Mouse (Mus musculus) myocyte (in vitro differentiated cells): ENCODE measurements around the gene Eed.

Experiments
- MAX ChIP-seq: IDR thresholded peaks from one replicate; pipeline ENCODE4 v1.6.1; 2011; ENCODE audit warnings: low read depth, mild to moderate bottlenecking, control low read depth
- MYOD1 ChIP-seq, 3 experiments: IDR thresholded peaks; one replicate each; pipeline ENCODE4 v1.6.1; 2011; ENCODE audit warnings: control low read depth in 2 of 3, low read depth in 2 of 3, mild to moderate bottlenecking in 2 of 3, moderate library complexity in 1 of 3; ENCODE audit not compliant: insufficient read length in 2 of 3, control insufficient read depth in 1 of 3
- POLR2A ChIP-seq: IDR thresholded peaks from one replicate; pipeline ENCODE4 v1.6.1; 2011; ENCODE audit warnings: low read depth, mild to moderate bottlenecking, control low read depth, moderate library complexity; ENCODE audit not compliant: insufficient read length
- REST ChIP-seq: IDR thresholded peaks from one replicate; pipeline ENCODE4 v1.6.1; 2011; ENCODE audit warnings: mild to moderate bottlenecking, control low read depth, moderate library complexity; ENCODE audit not compliant: insufficient read depth, insufficient read length
- TCF12 ChIP-seq: IDR thresholded peaks from one replicate; pipeline ENCODE4 v1.6.1; 2011; ENCODE audit warnings: mild to moderate bottlenecking, control low read depth; ENCODE audit not compliant: poor library complexity, insufficient read depth, severe bottlenecking
- USF1 ChIP-seq: IDR thresholded peaks from one replicate; pipeline ENCODE4 v1.6.1; 2011; ENCODE audit warnings: low read depth, mild to moderate bottlenecking, control low read depth, moderate library complexity

DNA sequence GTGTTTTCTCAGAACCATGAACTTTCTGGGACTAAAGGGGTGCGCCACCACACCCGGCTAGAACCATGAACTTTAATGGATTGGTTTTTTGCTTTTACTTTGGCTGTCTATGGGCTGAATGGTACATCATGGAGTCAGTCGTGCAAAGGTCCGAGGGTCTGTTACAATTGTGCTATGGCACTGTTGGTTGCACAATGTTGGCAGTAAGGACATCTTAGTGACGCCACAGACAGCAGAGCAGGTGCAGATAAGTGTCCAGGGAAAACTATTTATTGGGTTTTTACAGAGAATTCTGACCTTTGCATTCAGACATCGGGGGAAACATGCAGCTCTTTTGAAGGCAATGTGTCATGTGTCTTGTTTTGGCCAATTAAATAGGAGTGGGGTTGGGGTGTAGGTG lies 39.5 kb upstream of the Eed start:
- TF ChIP-seq POLR2A (no peak), MYOD1 (IDR thresholded peaks at IDR 0.05; ENCODE audit: control insufficient read depth in 1 of 3, insufficient read length in 2 of 3, low read depth in 2 of 3) (no peak), USF1 (no peak), TCF12 (no peak), REST (no peak), MAX (no peak)
